Mouse (Mus musculus) ES-Bruce4 (cell line): ENCODE data around the gene Ppt2.

Source experiments
- CTCF ChIP-seq: IDR thresholded peaks from one replicate; pipeline ENCODE4 v1.8.1; 2011; ENCODE audit warnings: low read depth, low read length
- EP300 ChIP-seq: IDR thresholded peaks from 2 replicates; pipeline ENCODE4 v1.6.1; 2011; ENCODE audit warnings: low read depth, low read length; ENCODE audit not compliant: insufficient read depth
- POLR2A ChIP-seq: IDR thresholded peaks from one replicate; pipeline ENCODE4 v1.8.1; 2011; ENCODE audit warnings: low read length; ENCODE audit not compliant: insufficient read depth

DNA sequence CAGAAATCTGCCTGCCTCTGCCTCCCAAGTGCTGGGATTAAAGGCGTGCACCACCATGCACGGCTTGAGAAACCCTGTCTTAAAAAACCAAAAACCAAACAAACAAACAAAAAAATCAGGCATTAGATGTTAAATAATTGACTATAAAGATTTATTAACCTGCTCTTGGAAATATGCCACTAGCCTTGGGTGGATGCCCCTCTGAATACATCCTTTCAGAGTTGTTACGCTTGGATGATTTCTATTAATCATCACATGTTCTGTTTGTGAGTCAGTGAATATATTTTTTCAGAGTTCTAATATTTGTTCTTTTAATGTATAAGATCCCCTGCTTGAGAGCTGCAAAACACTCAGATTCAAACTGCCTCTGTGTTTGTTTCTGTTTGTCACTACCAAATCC, 3.3 kb downstream of the Ppt2 start:
- TF ChIP-seq CTCF (no peak), POLR2A (no peak), EP300 (no peak)
